Mouse (Mus musculus): ENCODE measurements around the gene Cd93. TPM values are rescaled to one million over a fixed set of nuclear protein-coding genes. Genes with fewer than 3 reads are reported as not detected.

Cd93 gene
- not detected in 2 replicates for total RNA-seq (2012; rRNA removed)
- polyA plus RNA-seq (2012; ENCODE audit: insufficient read depth in 1 of 2, insufficient read length in 2 of 2, low read depth in 1 of 2, low replicate concordance in 2 of 2, missing spikeins in 1 of 2): not detected

GRCm38 (mm10) chr2:148443249-148443958 lies at the start of gene Cd93:
Gene Cd93 (minus strand): TSS chr2:148443563.
- Histone ChIP-seq H3K27me3 (ENCODE audit: control insufficient read depth in 1 of 2, insufficient read depth in 2 of 2, low read length in 2 of 2) (no peaks in the 10 kb centered on the region), H3K9ac (ENCODE audit: control insufficient read depth, low read depth, low read length, poor library complexity, severe bottlenecking) (no peak within 1 kb of the TSS), H3K27ac (ENCODE audit: control insufficient read depth, low read depth, low read length) (no peak within 1 kb of the TSS), H3K36me3 (ENCODE audit: control insufficient read depth in 1 of 2, insufficient read depth in 2 of 2, low read length in 2 of 2) (no peaks in the 10 kb centered on the region), H3K4me3 (ENCODE audit: control insufficient read depth in 1 of 2, insufficient read depth in 1 of 2, low read depth in 2 of 2, low read length in 2 of 2) (no peak within 1 kb of the TSS), H3K4me1 (ENCODE audit: control insufficient read depth in 1 of 2, insufficient read depth in 2 of 2, low read length in 2 of 2) (no peaks in the 10 kb centered on the region), H3K9me3 (replicated peaks; ENCODE audit: insufficient read depth, low read length) (no peaks in the 10 kb centered on the region), H3K79me2 (ENCODE audit: control insufficient read depth, insufficient read depth, low read length, poor library complexity) (no peaks in the 10 kb centered on the region)
- no peak for DNase-seq (ENCODE audit: low read depth, low spot score)
- no peak for TF ChIP-seq TAL1 (IDR thresholded peaks at IDR 0.05; ENCODE audit: low read length)
- no peak for TF ChIP-seq GABPA (IDR thresholded peaks at IDR 0.05; ENCODE audit: low read depth, low read length)
- no peak for TF ChIP-seq CTCF (IDR thresholded peaks at IDR 0.05 in 2 of 3, conservative IDR thresholded peaks at IDR 0.05 in 1 of 3; ENCODE audit: control insufficient read depth in 1 of 3, insufficient read depth in 1 of 3, low read depth in 2 of 3, low read length in 3 of 3, poor library complexity in 1 of 3, severe bottlenecking in 1 of 3)
- TF ChIP-seq ZKSCAN1 (IDR thresholded peaks at IDR 0.05; ENCODE audit: low read depth, low read length): no peak
- no peak for TF ChIP-seq E2F4 (IDR thresholded peaks at IDR 0.05; ENCODE audit: borderline replicate concordance, low read depth, low read length)
- TF ChIP-seq UBTF (IDR thresholded peaks at IDR 0.05; ENCODE audit: borderline replicate concordance, insufficient read depth, low read depth, low read length): no peak
- TF ChIP-seq GATA1 (IDR thresholded peaks at IDR 0.05; ENCODE audit: low read depth, low read length): no peak

- H3K9ac ChIP-seq (ENCODE audit: control insufficient read depth, low read depth, low read length, poor library complexity, severe bottlenecking): no peak overlapping the region
- no peak for DNase-seq (ENCODE audit: low read depth, low spot score)
- no peak overlapping the region for H3K27ac ChIP-seq (ENCODE audit: control insufficient read depth, low read depth, low read length)
- H3K27me3 ChIP-seq (ENCODE audit: control insufficient read depth in 1 of 2, insufficient read depth in 2 of 2, low read length in 2 of 2): no peaks in the 10 kb centered on the region
- no peaks in the 10 kb centered on the region for H3K9me3 ChIP-seq (replicated peaks; ENCODE audit: insufficient read depth, low read length)
- H3K79me2 ChIP-seq (ENCODE audit: control insufficient read depth, insufficient read depth, low read length, poor library complexity): no peaks in the 10 kb centered on the region
- no peaks in the 10 kb centered on the region for H3K36me3 ChIP-seq (ENCODE audit: control insufficient read depth in 1 of 2, insufficient read depth in 2 of 2, low read length in 2 of 2)
- no peak overlapping the region for H3K4me3 ChIP-seq (ENCODE audit: control insufficient read depth in 1 of 2, insufficient read depth in 1 of 2, low read depth in 2 of 2, low read length in 2 of 2)
- TF ChIP-seq EP300 (IDR thresholded peaks at IDR 0.05; ENCODE audit: low read depth in 1 of 2, low read length in 2 of 2): no peak
- TF ChIP-seq CHD2 (IDR thresholded peaks at IDR 0.05; ENCODE audit: low read length): no peak
- TF ChIP-seq MAFK (IDR thresholded peaks at IDR 0.05; ENCODE audit: borderline replicate concordance, low read depth, low read length): no peak
- TF ChIP-seq CTCF (IDR thresholded peaks at IDR 0.05 in 2 of 3, conservative IDR thresholded peaks at IDR 0.05 in 1 of 3; ENCODE audit: control insufficient read depth in 1 of 3, insufficient read depth in 1 of 3, low read depth in 2 of 3, low read length in 3 of 3, poor library complexity in 1 of 3, severe bottlenecking in 1 of 3): no peak
- TF ChIP-seq MEF2A (IDR thresholded peaks at IDR 0.05; ENCODE audit: extremely low read depth, insufficient replicate concordance, low read depth, low read length, poor library complexity, severe bottlenecking): no peak
- no peak for TF ChIP-seq USF2 (IDR thresholded peaks at IDR 0.05; ENCODE audit: borderline replicate concordance in 1 of 2, insufficient read depth in 1 of 2, low read depth in 1 of 2, low read length in 2 of 2)
- no peak for TF ChIP-seq SIN3A (IDR thresholded peaks at IDR 0.05; ENCODE audit: low read length)
- TF ChIP-seq ELF1 (IDR thresholded peaks at IDR 0.05; ENCODE audit: low read depth, low read length): no peak
- TF ChIP-seq NRF1 (IDR thresholded peaks at IDR 0.05; ENCODE audit: insufficient read depth, low read depth, low read length, poor library complexity, severe bottlenecking): no peak
- no peak for TF ChIP-seq GATA1 (IDR thresholded peaks at IDR 0.05; ENCODE audit: low read depth, low read length)
- no peak for TF ChIP-seq USF1 (IDR thresholded peaks at IDR 0.05; ENCODE audit: low read depth, low read length)
- no peak for TF ChIP-seq ZNF384 (IDR thresholded peaks at IDR 0.05; ENCODE audit: low read depth, low read length)
- no peaks in the 10 kb centered on the region for H3K4me1 ChIP-seq (ENCODE audit: control insufficient read depth in 1 of 2, insufficient read depth in 2 of 2, low read length in 2 of 2)
Observed at GRCm38 (mm10) chr2:148492108-148492507, 48.7 kb upstream of the Cd93 start.
